ENCODE assay signal across 8 mouse cellular contexts in genomic region chr12:55302485-55303441, GRCm38 (mm10). TPM values are rescaled to one million over a fixed set of nuclear protein-coding genes. Genes with fewer than 3 reads are reported as not detected.
A peak's percentile ranks its signal among the peaks of the same experiment; 100 is the strongest.
DNase-seq lines count a peak whose midpoint lies in the region; ATAC-seq lines count a peak whose summit lies in the region.

Gene Ppp2r3c, minus strand, starts transcription at chr12:55302998.

- H3K4me2 ChIP-seq in hindbrain, embryonic 14.5 days (replicated peaks): peak within 1 kb of the TSS; percentile 81

- H3K27me3 ChIP-seq in hindbrain, embryonic 14.5 days (ENCODE audit: control insufficient read depth, insufficient read depth, low read length): no peaks in the 10 kb centered on the region

- H3K27ac ChIP-seq in hindbrain, embryonic 14.5 days: peak within 1 kb of the TSS; percentile 89

- H3K36me3 ChIP-seq in hindbrain, embryonic 14.5 days (replicated peaks; ENCODE audit: control insufficient read depth, insufficient read depth): peaks cover 18% of the 10 kb centered on the region

- under 1% methylated on average over 55 of the region's 55 CpGs for WGBS in hindbrain, embryonic 14.5 days

- no peaks in the 10 kb centered on the region for H3K9me3 ChIP-seq in hindbrain, embryonic 14.5 days (ENCODE audit: control insufficient read depth, low read length)

- peaks cover 26% of the 10 kb centered on the region for H3K4me1 ChIP-seq in hindbrain, embryonic 14.5 days (replicated peaks; ENCODE audit: control insufficient read depth, insufficient read depth, low read length)

- peak; percentile 98 for DNase-seq in R1 (ENCODE audit: low read depth, low spot score)
- peak; percentile 90 to 92 for DNase-seq in cerebellum, postnatal 25 days
- DNase-seq in frontal cortex, postnatal 25 days (ENCODE audit: low spot score in 2 of 2): peak; percentile 82 to 85
- DNase-seq in hindbrain, embryonic 14.5 days (ENCODE audit: low spot score): peak; percentile 94
- peak; percentile 90 to 91 for DNase-seq in layer of hippocampus, postnatal 36 days
- peak; percentile 98 for DNase-seq in lung, postnatal 36 days
- peak; percentile 96 for DNase-seq in retina, postnatal 1 day
- peak; percentile 82 to 87 for DNase-seq in urinary bladder, adult 18-20 months (ENCODE audit: low spot score in 2 of 2)

- H3K9ac ChIP-seq in hindbrain, embryonic 14.5 days: peak within 1 kb of the TSS; percentile 82

- peak within 1 kb of the TSS; percentile 59 for H3K4me3 ChIP-seq in hindbrain, embryonic 14.5 days (replicated peaks; ENCODE audit: low read length)

- peak; percentile 96 for ATAC-seq in hindbrain, embryonic 14.5 days (ENCODE audit: low FRiP score)

RNA-seq across cellular contexts. Expression of gene Ppp2r3c, which starts in this region (rescaled TPM):
- 23.4 and 24.2 TPM in 2 replicates for polyA plus RNA-seq in hindbrain, embryonic 14.5 days (2014; fragmentation: Nextera tagmentation; extraction: Ambion mirVana)
- total RNA-seq in layer of hippocampus, postnatal 36 days (2021): 10 to 100 TPM; 11.9 to 14.4 TPM

Comparison
In these comparisons a context has a peak if more than half of its experiments do, and no peak if none do; other contexts are left out.
1. Peak in every context shown above with its lines: DNase-seq, ATAC-seq, H3K4me3 ChIP-seq and H3K27ac ChIP-seq.